Mouse (Mus musculus) brain, adult 2 months (tissue): Measurements from ENCODE around the gene Fam19a5.
A peak's percentile ranks its signal among the peaks of the same experiment; 100 is the strongest.

Experiments used
- DNase-seq: peaks from one replicate; pipeline ENCODE4 v3.0.0; 2011; ENCODE audit warnings: low read depth, low spot score

Gene Fam19a5

GRCm38 (mm10) chr15:87543599-87544338, at the start of gene Fam19a5:
Fam19a5 (plus strand) TSS chr15:87544299.
- peak; percentile 90 for DNase-seq

- DNase-seq, result no peak
Observed at GRCm38 (mm10) chr15:87501737-87502136, 42.4 kb upstream of the Fam19a5 start.

DNA sequence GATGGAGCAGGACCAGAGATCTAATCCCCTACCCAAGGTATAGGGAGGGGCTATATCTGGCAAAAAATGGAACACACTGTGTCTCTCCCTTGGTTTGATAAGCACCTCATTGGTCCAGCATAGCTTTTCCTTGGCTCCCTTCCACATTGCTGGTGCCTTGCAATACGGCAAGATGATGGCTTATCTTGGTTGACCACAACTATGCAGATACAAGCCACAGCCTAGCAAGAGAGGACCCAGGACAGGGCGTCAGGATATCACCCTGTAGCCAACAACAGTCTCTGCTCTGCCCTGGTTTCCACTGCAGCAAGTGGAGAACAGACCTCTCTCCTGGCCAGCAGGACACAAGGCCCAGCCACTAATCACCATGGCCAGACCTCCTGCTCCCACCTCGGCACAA, 36.8 kb upstream of the Fam19a5 start:
- DNase-seq, result no peak

DNA sequence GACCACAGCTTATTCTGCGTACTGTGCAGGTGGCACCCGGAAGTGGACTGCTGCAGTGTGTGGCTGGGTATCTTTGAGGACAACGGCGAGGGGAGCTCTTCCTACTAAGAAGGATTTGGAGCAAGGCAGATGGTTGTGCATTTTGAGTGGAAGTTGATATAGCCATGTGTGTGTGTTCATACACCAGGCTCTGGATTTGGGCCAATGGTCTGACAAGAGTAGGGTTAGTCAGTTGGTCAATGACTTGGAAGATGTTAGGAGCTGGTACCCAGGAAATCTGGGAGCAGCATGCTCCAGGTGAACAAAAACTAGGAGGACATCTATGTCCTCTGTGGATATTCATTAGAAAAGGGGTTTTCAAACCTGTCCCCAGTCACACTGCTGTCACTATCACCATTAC, 33.2 kb upstream of the Fam19a5 start:
- DNase-seq, result no peak

DNA sequence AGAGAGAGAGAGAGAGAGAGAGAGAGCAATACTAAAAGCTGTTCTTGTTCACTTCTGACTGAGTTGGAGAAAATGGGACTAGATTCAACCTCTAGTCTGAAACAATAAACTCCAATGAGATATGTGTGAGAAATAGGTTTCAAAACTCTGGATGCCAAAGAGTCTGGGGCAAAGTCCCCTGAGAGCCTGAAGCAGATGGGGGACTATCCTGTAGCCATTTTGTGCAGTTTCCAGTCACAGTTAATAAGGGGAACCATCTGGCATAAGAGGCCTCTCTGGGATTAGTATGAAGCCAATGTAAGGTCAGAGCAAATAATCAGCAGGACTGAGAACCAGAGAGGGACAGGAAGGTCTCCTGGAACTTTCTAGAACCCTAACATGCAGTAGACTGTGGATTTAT, 25.9 kb upstream of the Fam19a5 start:
- no peak for DNase-seq

DNA sequence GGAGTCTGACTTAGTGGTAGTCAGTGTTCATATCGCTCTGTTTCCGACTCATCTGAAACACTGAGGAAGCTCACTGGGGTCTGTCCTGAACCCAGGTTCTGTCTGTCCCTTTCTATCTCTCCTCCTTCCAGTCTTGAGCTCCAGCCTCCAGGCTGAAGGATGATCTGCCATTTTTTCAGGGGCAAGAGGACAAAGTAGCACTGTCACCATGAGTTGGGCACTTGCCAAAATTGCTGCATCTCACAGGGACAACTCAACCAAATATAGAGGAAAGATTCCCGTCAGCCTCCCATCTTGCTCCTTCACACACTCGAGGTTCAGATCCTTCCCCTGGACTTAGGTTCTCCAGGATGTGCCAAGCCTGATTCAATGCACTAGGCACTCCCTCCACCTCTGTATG, 14.8 kb upstream of the Fam19a5 start:
- no peak for DNase-seq

GRCm38 (mm10) chr15:87541656-87542055, 2.4 kb upstream of the Fam19a5 start:
- peak; percentile 68 for DNase-seq

- peak; percentile 74 for DNase-seq
Observed at GRCm38 (mm10) chr15:87544401-87545129, 466 bp downstream of the Fam19a5 start.

DNA sequence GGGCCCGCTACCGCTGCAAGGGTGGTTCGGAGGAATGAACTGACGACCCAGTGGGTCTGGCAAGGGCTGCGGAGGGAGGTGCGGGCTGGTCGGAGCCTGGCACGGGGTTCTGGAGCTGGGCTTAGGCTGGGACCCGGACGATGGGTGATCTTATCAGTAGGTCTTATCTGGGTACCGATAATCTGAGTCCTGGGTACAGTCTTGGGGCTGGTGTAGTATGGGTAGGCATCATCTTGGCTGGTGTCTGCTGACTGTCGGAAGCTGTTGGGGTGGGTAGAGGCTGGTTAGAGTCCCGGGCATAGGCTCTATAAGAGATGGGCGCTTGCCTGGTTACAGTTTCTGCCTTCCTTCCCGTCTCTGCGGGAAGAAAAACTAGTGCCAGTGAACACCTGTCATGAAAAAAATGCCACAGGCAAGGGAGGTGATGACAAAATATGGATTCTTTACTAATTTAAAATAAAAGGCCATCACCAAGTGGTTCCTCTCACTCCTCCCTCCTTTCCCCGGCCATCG, 1.1 kb downstream of the Fam19a5 start:
- DNase-seq, result peak; percentile 61

DNA sequence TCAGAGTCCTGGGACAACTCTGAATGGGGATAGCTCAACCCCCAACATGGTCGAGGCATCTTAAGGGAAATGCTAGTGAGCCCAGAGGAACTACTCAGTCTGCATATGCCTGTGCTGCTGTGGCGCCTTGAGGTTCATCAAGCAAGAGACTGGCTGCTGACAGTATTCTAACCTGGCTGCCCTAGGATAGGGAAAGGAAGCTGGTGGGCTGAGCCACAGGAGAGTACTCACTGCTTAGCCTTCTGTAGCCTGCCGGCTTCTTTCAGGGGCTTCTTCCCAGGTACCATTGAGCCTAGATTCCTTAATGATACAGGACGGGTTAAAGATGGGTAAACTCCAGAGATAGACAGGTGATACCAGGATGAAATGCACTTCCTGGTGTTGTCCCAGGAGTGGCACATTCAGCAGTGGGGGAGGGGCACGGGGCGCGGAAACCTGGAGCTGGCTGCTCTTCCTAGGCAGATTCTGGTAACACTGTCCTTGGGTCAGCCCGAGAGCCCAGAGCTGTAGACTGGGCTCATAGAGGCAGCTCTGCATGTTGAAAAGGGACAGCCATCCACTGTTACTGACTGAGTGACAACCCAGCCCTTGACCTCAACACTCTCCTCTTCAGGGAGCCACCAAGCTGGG, 1.7 kb downstream of the Fam19a5 start:
- DNase-seq, result no peak

- peak; percentile 94 for DNase-seq
Observed at GRCm38 (mm10) chr15:87547022-87547421, 2.9 kb downstream of the Fam19a5 start.

DNA sequence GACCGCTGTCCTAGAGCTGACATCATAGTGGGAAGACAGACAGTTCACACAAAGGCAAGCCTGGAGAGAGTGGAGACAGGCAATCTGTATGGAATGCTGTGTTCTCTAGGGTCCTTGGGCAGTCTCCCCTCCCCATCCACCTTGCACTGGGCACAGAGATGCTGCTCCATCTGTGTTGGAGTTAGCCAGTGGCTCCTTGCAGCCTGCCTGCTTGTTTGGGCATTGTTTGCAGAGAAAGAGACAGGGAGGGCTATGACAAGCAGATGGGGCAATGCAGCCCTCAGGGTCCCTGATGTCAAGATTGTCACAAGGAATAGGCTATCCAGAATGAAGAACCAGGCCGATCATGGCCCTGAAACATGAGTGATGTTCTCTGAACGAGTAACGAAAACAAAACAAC, 5.6 kb downstream of the Fam19a5 start:
- peak; percentile 50 for DNase-seq

- peak; percentile 54 for DNase-seq
Observed at GRCm38 (mm10) chr15:87550756-87551155, 6.7 kb downstream of the Fam19a5 start.

- peak; percentile 51 for DNase-seq
Observed at GRCm38 (mm10) chr15:87551556-87551955, 7.5 kb downstream of the Fam19a5 start.

- DNase-seq, result no peak
Observed at GRCm38 (mm10) chr15:87555811-87556210, 11.7 kb downstream of the Fam19a5 start.

- no peak for DNase-seq
Observed at GRCm38 (mm10) chr15:87564331-87564730, 20.2 kb downstream of the Fam19a5 start.

DNA sequence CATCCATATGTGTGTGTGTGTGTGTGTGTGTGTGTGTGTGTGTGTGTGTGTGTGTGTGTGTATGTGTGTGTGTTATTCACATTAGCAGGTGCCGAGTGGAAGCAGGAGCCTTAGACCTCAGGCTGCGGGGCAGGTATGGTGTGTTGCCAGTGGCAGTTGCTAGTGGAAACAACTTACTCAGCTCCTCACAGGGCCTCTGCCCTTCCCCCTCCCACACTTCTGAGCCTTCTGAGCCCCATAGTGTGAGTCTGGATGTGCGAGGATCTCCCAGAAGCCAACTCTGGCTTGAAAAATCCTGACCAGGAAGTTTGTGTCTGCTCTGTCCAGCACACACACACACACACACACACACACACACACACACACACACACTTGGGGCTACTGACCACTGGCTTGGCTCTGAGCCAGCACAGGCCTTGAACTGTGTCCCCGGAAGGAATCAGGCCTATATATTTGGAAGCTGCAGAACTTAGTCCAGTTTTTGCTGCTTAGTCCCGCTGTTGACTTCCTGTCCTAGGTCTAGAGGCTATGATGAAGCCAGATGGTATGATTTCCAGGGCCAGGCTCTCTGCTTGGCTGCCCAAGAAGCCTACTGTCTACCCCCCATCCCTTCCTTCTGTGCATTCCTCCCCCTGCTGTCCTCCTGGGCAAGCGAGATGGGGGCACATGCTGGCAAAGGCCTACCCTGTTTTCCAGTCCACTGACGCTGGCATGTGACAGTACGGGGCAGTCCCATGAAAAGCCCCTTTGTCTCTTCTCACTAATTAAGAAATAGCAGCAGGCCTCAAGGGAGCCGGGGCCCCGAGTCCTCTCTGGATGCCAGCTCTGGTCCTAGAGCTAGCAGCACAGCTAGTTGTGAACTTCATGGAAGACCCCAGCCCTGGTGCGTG, 22.2 kb downstream of the Fam19a5 start:
- DNase-seq, result peak; percentile 94

DNA sequence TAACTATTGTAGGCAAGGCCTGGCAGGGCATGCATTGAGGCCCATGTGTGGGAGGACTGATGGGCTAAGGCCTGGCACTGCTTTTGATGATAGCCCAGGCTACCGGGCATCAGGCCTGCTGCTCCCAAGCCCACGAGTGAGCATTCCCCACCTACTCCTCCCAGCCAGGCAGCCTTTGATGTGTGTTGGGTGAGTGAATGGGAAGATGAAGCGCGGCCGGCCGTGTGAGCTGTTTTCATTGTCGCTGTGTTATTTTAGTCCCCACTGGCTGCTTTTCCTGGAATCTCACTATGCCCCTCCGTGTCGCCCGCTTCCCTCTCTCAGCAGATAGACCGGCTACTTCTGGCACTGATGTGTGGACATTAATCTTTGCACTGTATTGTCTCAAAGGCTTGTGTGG, 26.1 kb downstream of the Fam19a5 start:
- DNase-seq, result no peak

DNA sequence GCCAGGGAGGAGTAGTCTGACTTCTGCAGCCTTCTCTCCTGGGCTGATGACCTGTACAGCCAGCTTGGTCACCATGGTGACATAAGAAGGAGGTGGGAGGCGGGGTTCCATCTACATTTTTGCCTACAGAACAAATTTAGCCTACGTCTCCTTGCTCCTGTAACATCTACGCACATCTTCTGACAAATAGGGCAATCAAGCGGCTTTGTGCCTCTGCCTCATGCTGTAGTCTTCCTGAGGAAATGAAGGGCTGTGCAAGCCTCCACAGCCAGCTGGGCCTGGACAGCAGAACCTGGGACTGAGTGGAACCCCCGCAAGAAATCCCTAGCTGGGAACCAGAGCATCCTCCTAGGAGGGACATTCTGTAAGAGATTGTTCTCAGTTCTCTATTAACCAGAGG, 35.8 kb downstream of the Fam19a5 start:
- peak; percentile 60 for DNase-seq

DNA sequence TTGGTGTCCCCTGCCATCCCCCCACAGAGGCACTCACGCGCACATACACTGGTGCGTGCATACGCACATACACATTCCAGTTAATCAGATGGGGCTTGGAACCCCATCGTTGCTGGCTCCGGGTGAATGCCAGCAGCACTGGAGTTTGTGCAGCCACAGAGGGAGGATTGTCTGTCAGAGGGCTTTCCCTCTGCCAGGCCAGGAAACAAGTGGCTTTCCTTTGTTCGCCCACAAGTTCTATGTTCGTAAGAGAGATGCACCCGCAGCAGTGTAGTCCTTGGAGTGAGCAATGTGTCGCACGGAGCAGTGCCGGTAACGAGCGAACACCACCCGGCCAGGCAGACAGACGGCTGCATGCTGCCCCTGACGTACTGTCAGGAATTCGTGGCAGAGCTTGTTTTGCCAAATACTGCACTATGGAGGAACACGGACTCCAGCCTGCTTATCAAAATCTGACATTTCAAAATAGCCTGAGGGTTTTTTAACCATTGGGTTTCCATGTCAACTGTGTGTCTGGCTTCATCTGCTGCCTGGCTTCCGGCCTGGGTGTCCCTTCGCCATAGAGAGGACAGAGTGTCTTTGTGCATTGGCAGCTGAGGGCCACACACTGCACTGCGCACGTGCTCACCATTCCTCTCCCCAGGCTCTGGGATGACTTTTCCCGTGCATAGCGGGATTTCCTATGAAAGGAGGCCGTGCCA, 40.0 kb downstream of the Fam19a5 start:
- peak; percentile 75 for DNase-seq

DNA sequence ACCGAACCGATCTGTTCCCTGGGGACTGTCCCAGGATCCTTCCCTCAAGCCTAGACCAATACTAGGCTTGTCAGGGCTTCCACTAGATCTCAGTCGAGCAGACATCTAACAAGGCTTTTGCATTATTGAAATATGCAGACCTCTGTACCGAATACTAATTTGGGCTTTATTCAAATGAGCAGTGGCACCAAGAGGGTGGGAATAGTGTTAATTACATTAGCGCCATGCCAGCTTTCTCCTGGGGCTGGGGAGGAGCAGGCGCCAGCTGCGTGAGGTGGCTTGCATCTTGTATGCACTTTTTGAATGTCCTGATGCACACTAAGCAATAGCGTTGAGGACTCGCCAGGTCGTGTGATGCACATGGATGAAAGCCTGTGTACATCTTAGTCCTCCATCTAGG, 46.9 kb downstream of the Fam19a5 start:
- DNase-seq, result no peak
